Mouse (Mus musculus): ENCODE data around the gene Tmem229b.

GRCm38 (mm10) chr12:78981131-78981530 is 26.3 kb downstream of the Tmem229b start:
- no peak for TF ChIP-seq CTCF (IDR thresholded peaks at IDR 0.05; ENCODE audit: low read depth, low read length)
- TF ChIP-seq POLR2A (IDR thresholded peaks at IDR 0.05; ENCODE audit: borderline replicate concordance, low read depth, low read length): no peak

Data from bone marrow macrophage, adult 2 months (primary cell).